Mouse (Mus musculus) lung, postnatal 0 days (tissue): ENCODE data around the gene Gpr15. TPM values are rescaled to one million over a fixed set of nuclear protein-coding genes. Genes with fewer than 3 reads are reported as not detected.

ENCODE experiments used
- ATAC-seq: fragments of 200-750 bp; cut with Nextera tagmentation; 2 replicates; pipeline ENCODE4 v1.8.0; 2017; ENCODE audit warnings: moderate library complexity
- DNase-seq: peaks from one replicate; pipeline ENCODE4 v3.0.0-alpha.2; 2016; ENCODE audit warnings: low spot score
- H3K27ac ChIP-seq: fragments of 300-500 bp; sonication (generic); 2 replicates; pipeline ENCODE4 v1.5.1; 2014; ENCODE audit warnings: antibody characterized with exemption, mild to moderate bottlenecking, low read length, mixed read lengths
- H3K27me3 ChIP-seq: fragments of 300-500 bp; sonication (generic); replicated peaks from 2 replicates; pipeline ENCODE4 v1.6.1; 2014; ENCODE audit warnings: low read length, mixed read lengths; ENCODE audit not compliant: insufficient read depth
- H3K36me3 ChIP-seq: fragments of 300-500 bp; sonication (generic); 2 replicates; pipeline ENCODE4 v1.6.1; 2014; ENCODE audit warnings: low read length, mixed read lengths; ENCODE audit not compliant: insufficient read depth
- H3K4me1 ChIP-seq: fragments of 300-500 bp; sonication (generic); 2 replicates; pipeline ENCODE4 v1.6.1; 2014; ENCODE audit warnings: antibody characterized with exemption, low read depth, low read length, mixed read lengths; ENCODE audit not compliant: insufficient read depth
- H3K4me2 ChIP-seq: fragments of 300-500 bp; sonication (generic); replicated peaks from 2 replicates; pipeline ENCODE4 v1.6.1; 2014; ENCODE audit warnings: low read depth, mild to moderate bottlenecking, low read length, moderate library complexity, mixed read lengths
- H3K4me3 ChIP-seq: fragments of 300-500 bp; sonication (generic); 2 replicates; pipeline ENCODE4 v1.5.1; 2014; ENCODE audit warnings: low read depth, low read length
- H3K9ac ChIP-seq: fragments of 300-500 bp; sonication (generic); replicated peaks from 2 replicates; pipeline ENCODE4 v1.6.1; 2014; ENCODE audit warnings: low read depth, mild to moderate bottlenecking
- H3K9me3 ChIP-seq: fragments of 300-500 bp; sonication (generic); 2 replicates; pipeline ENCODE4 v1.6.1; 2016; ENCODE audit warnings: low read length, mixed read lengths
- CTCF ChIP-seq: IDR thresholded peaks from 2 replicates; pipeline ENCODE4 v1.5.1; 2016; ENCODE audit warnings: antibody characterized with exemption, mild to moderate bottlenecking
- EP300 ChIP-seq: IDR thresholded peaks from 2 replicates; pipeline ENCODE4 v1.6.1; 2016; ENCODE audit warnings: antibody characterized with exemption, mild to moderate bottlenecking, control low read depth
- WGBS: fragments of 180-500 bp; shearing (Covaris S2); extraction: QIAGEN DNeasy Blood & Tissue Kit; methylation state at CpG from one replicate; pipeline ENCODE4 v1.1.7; 2014; 5-methylcytosine and 5-hydroxymethylcytosine counted together
- polyA plus RNA-seq: library from polyadenylated mRNA; unstranded; fragments of >200 nt; fragmentation: Nextera tagmentation; extraction: Ambion mirVana; gene quantifications from 2 replicates; pipeline ENCODE4 v1.2.1, GENCODE M21; 2015

Gpr15 gene
- polyA plus RNA-seq, 1 experiment from 2014 or later, result 0.18 TPM

DNA sequence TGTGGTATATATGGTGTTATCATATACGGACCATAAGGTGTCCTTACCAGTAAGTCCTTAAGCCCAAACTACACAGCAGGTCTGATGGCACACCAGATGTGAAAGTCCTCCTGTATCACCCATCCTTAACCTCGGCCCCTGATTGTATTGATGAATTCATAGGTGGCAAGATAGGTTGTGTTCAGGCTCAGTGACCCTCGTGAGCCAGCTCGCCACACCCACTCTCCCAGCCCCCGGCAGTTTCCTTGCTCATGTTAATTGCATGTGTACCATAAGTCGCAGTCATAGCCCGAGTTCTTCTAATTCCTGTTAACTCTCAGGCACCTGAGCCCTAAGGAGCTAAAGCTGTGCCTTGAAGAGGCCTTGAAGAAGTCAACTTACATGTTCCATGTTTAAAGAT, 42.7 kb downstream of the Gpr15 start:
- Histone ChIP-seq H3K27me3 (no peaks in the 10 kb centered on the region), H3K9me3 (no peaks in the 10 kb centered on the region), H3K27ac (no peak overlapping the region), H3K4me1 (peaks cover 3% of the 10 kb centered on the region; the same call in 1 of the 2 replicates), H3K4me3 (no peak overlapping the region), H3K36me3 (peaks cover 10% of the 10 kb centered on the region; the same call in 1 of the 2 replicates), H3K4me2 (no peak overlapping the region), H3K9ac (no peak overlapping the region)
- no peak for DNase-seq
- TF ChIP-seq CTCF (no peak), EP300 (no peak)
- ATAC-seq, result no peak
- 84% methylated on average over 7 of the region's 7 CpGs for WGBS

DNA sequence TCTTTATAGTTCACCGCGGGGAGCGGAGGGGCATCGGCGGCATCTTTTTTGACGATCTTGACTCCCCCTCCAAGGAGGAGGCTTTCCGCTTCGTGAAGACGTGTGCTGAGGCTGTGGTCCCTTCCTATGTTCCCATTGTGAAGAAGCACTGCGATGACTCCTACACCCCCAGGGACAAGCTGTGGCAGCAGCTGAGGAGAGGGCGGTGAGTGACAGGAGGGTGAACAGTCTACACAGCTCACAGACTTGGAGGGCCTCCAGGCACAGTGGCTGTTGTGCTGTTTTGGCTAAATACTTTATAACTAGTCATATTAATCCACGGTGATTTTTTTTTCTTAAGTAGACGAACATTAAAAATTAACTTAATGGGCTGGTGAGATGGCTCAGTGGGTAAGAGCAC, 43.6 kb downstream of the Gpr15 start:
- Histone ChIP-seq H3K27me3 (no peaks in the 10 kb centered on the region), H3K4me2 (no peak overlapping the region), H3K27ac (no peak overlapping the region), H3K9ac (no peak overlapping the region), H3K36me3 (peaks cover 10% of the 10 kb centered on the region; the same call in 1 of the 2 replicates), H3K4me3 (no peak overlapping the region), H3K4me1 (peaks cover 3% of the 10 kb centered on the region; the same call in 1 of the 2 replicates), H3K9me3 (no peaks in the 10 kb centered on the region)
- WGBS, result 95% methylated on average over 13 of the region's 13 CpGs
- ATAC-seq (no peak), DNase-seq (no peak)
- TF ChIP-seq CTCF (no peak), EP300 (no peak)

DNA sequence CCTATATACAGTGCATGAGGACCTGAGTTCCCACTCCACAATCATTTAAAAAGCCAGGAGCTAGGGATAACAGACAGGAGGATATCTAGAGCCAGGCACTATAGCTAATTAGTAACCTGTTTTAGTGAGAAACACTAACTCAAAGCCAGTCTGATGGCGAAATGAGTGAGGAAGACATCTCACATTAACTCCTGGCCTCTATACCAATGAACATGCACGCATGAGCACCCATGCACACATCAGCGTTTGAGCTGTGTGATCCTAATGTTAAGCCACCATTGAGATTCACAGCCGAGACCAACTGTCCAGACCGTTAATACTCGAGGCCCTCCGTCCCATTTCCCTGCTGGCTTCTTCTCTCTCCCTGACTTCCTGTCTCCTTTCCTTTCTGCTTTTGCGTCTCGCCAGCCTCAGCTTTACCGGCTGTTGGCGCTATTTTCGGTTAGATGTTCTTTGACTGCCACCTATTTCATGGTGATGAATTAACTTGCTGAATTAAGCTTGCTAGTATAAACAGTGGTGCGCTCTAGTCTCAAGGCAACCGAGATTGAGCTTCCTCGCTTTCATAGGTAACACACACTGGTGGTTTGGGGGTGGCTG, 45.0 kb downstream of the Gpr15 start:
- no peaks in the 10 kb centered on the region for H3K9me3 ChIP-seq
- H3K36me3 ChIP-seq, result peaks cover 10% of the 10 kb centered on the region; the same call in 1 of the 2 replicates
- no peak overlapping the region for H3K4me2 ChIP-seq
- H3K27me3 ChIP-seq, result no peaks in the 10 kb centered on the region
- 91% methylated on average over 15 of the region's 15 CpGs for WGBS
- DNase-seq (no peak), ATAC-seq (no peak)
- H3K4me1 ChIP-seq, result peaks cover 3% of the 10 kb centered on the region; the same call in 1 of the 2 replicates
- no peak overlapping the region for H3K27ac ChIP-seq
- no peak overlapping the region for H3K9ac ChIP-seq
- no peak overlapping the region for H3K4me3 ChIP-seq
- TF ChIP-seq EP300 (no peak), CTCF (no peak)

DNA sequence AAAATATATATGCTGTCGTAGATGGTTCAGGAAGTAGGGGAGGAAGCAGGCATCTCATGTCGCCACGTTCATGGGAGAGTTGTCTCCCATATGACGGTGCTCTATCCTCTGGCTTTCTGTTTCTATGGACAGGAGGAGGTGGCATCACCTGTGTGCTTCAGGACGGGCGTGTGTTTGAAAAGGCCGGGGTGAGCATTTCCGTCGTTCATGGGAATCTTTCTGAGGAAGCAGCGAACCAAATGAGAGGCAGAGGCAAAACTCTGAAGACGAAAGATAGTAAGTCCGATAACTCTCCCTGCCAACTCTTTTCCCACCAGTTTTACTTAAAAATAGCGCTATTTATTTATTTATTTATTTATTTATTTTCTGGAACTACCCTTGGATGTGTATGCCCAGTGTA, 46.5 kb downstream of the Gpr15 start:
- peaks cover 3% of the 10 kb centered on the region; the same call in 1 of the 2 replicates for H3K4me1 ChIP-seq
- no peaks in the 10 kb centered on the region for H3K9me3 ChIP-seq
- no peak overlapping the region for H3K9ac ChIP-seq
- no peaks in the 10 kb centered on the region for H3K27me3 ChIP-seq
- ATAC-seq (no peak), DNase-seq (no peak)
- peaks cover 6% of the 10 kb centered on the region; the same call in 1 of the 2 replicates for H3K36me3 ChIP-seq
- 87% methylated on average over 13 of the region's 13 CpGs for WGBS
- TF ChIP-seq EP300 (no peak), CTCF (no peak)
- H3K4me2 ChIP-seq, result no peak overlapping the region
- H3K4me3 ChIP-seq, result no peak overlapping the region
- no peak overlapping the region for H3K27ac ChIP-seq

DNA sequence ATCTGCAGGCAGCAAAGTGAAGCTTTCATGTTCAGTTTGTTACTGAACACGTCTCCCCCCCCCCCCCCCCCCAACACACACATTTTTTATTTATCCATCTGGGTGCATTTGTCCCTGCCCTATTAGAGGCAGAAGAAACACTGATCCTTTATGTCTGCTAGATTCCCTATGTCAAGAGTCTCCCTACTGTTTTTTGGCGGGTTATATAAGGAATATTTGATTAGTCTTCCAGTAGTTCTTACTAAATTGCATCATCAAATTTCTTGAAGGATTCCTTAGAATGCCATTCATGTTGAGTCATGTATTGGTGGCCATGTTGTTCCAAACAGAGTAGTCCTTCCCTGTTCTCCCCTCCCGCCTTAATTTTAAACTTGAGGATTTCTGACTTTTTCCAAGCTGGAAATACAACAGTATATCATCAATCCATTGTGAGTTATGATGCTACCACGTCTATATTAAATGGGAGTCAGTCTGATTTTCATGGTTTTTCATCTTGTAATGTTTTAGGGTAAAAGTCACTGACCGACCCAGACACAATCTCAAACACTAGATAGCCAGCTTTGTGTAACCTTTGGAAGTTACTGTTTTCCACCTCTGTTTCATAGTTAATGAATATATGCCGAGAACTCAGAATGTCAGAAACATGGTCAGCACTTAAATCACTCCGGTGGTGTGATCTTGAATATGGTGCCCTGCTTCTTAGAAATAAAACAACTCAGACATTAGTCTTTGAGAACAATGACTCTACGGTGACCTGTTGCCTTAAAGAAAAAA, 47.5 kb downstream of the Gpr15 start:
- no peaks in the 10 kb centered on the region for H3K9me3 ChIP-seq
- H3K9ac ChIP-seq, result no peak overlapping the region
- DNase-seq (peak; percentile 58), ATAC-seq (no peak)
- peak overlapping the region; percentile 95; the same call in 1 of the 2 replicates for H3K4me2 ChIP-seq
- 57% methylated on average over 8 of the region's 8 CpGs for WGBS
- no peak overlapping the region for H3K27ac ChIP-seq
- H3K27me3 ChIP-seq, result no peaks in the 10 kb centered on the region
- peaks cover 3% of the 10 kb centered on the region; the same call in 1 of the 2 replicates for H3K4me1 ChIP-seq
- TF ChIP-seq CTCF (no peak), EP300 (no peak)
- H3K36me3 ChIP-seq, result peaks cover 6% of the 10 kb centered on the region; the same call in 1 of the 2 replicates
- H3K4me3 ChIP-seq, result peak overlapping the region; percentile 65

DNA sequence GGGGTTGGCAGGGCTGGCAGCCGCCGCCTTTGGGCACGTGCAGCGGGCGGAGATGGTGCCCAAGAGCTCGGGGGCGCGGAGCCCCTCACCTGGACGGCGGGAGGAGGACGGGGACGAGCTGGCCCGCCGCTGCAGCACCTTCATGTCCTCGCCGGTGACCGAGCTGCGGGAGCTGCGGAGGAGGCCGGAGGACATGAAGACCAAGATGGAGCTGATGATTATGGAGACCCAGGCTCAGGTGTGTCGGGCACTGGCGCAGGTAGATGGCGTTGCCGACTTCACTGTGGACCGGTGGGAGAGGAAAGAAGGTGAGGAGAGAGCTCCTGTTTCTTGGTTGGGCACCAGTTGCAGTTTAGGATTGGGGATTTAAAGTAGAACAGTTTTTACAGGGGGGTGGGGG, 48.2 kb downstream of the Gpr15 start:
- H3K9ac ChIP-seq, result peak overlapping the region; percentile 54
- 0 out of 2 replicates have a peak, but pooled peaks cover 6% of the 10 kb centered on the region for H3K36me3 ChIP-seq
- H3K4me3 ChIP-seq, result peak overlapping the region; percentile 65
- no peaks in the 10 kb centered on the region for H3K9me3 ChIP-seq
- 0% methylated on average over 23 of the region's 25 CpGs for WGBS
- ATAC-seq (peak; percentile 48), DNase-seq (peak; percentile 36)
- peak overlapping the region; percentile 95 for H3K4me2 ChIP-seq
- H3K27ac ChIP-seq, result peak overlapping the region; percentile 62
- H3K27me3 ChIP-seq, result no peaks in the 10 kb centered on the region
- TF ChIP-seq EP300, result no peak
- peak; percentile 37; the same call in 1 of the 2 replicates for TF ChIP-seq CTCF
- H3K4me1 ChIP-seq, result peaks cover 3% of the 10 kb centered on the region; the same call in 1 of the 2 replicates
